Mouse (Mus musculus) cerebellum, postnatal 14 days (tissue): ENCODE measurements at regions not wholly inside any gene's neighbourhood (a gene's known extent, or its start where the extent isn't known, plus 50 kb on each side); places are given as distances from the start of the nearest gene placed in this dataset.

Experiments used
- DNase-seq, 2 experiments: peaks; one replicate each; pipeline ENCODE4 v3.0.0; 2021; ENCODE audit warnings: mixed read lengths in 2 of 2

GRCm38 (mm10) chr14:98505321-98505720, 335.8 kb upstream of the Dach1 start:
- no peak for DNase-seq

- DNase-seq, result no peak
These were observed 307.9 kb upstream of the Dach1 start for GRCm38 (mm10) chr14:98477416-98477815.

GRCm38 (mm10) chr14:98471803-98472509, 302.4 kb upstream of the Dach1 start:
- DNase-seq, result peak in 1 of 2 experiments; percentile 5

- no peak for DNase-seq
These were observed 284.9 kb upstream of the Dach1 start for GRCm38 (mm10) chr14:98454461-98454860.

GRCm38 (mm10) chr14:98452191-98452590, 282.6 kb upstream of the Dach1 start:
- DNase-seq, result no peak

- DNase-seq, result no peak
These were observed 280.0 kb upstream of the Dach1 start for GRCm38 (mm10) chr14:98449568-98449967.

- DNase-seq, result no peak
These were observed 272.8 kb upstream of the Dach1 start for GRCm38 (mm10) chr14:98442411-98442810.

GRCm38 (mm10) chr14:98441954-98442353, 272.4 kb upstream of the Dach1 start:
- DNase-seq, result peak in 1 of 2 experiments; percentile 17

- no peak for DNase-seq
These were observed 262.4 kb upstream of the Dach1 start for GRCm38 (mm10) chr14:98431959-98432358.

- DNase-seq, result no peak
These were observed 248.2 kb upstream of the Dach1 start for GRCm38 (mm10) chr14:98417719-98418118.

- peak in 1 of 2 experiments; percentile 2 for DNase-seq
These were observed 244.6 kb upstream of the Dach1 start for GRCm38 (mm10) chr14:98414201-98414600.

- DNase-seq, result no peak
These were observed 236.5 kb upstream of the Dach1 start for GRCm38 (mm10) chr14:98405936-98406635.

GRCm38 (mm10) chr14:98404026-98404425, 234.5 kb upstream of the Dach1 start:
- no peak for DNase-seq

GRCm38 (mm10) chr14:98387871-98388270, 218.3 kb upstream of the Dach1 start:
- DNase-seq, result no peak
